Mouse (Mus musculus): ENCODE results near the gene Gm9376.

- no peak for TF ChIP-seq CTCF (IDR thresholded peaks at IDR 0.05; ENCODE audit: insufficient read depth, low read length)
- no peak for TF ChIP-seq POLR2A (IDR thresholded peaks at IDR 0.05; ENCODE audit: borderline replicate concordance, extremely low read depth, low read depth, low read length)
These were observed 6.1 kb downstream of the Gm9376 start for GRCm38 (mm10) chr14:118272594-118273555.

Data from lung, adult 2 months (tissue).